Mouse (Mus musculus) c-Kit-positive CD71-negative TER-119-negative erythroid progenitor cells, embryonic 14.5 days (primary cell): Measurements from ENCODE around the gene Ripk1.

Source experiments
- DNase-seq: peaks from one replicate; pipeline ENCODE4 v3.0.0-alpha.2; 2013; ENCODE audit warnings: low read depth

Ripk1 gene

DNA sequence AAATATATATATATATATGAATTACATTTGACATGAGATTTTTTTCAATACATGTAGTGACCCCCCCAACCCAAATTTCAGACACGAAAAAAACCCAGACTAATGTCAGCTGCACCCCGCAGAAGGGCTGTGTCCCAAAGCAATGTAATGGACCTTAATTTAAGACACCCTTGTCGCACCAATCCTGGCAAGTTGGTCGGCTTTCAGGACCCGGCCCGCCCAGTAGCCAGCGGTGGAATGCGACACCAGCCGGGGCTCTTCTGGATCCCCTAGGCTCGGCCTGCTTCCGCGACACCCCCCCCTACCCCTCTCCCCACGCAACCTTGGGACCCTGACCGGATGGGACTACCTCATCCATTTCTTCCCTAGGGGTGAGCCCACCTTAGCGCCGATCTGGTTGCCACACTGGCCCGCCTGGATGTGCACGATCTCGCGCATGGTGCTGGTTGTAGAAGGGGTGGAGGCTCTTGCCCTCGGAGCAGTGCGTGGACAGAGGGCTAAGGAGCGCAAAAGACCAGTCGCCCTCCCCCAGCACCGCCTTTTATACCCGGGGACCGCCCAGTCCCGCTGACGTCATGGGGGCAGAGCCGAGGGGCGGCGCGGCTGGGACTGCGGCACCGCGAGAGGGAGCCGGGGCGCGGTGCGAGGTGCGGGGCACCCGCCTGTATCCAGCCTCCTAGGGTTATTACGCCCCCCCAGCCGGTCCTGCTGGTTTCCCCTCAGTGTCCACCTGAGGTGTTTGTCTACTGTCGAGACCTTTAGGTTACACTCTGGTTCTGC is 75.5 kb downstream of the Ripk1 start, which contains the start of gene Tubb2a:
TSS of gene Tubb2a (minus strand) at position 516 of the 780 bp plus-strand sequence.
- peak; percentile 70 for DNase-seq

DNA sequence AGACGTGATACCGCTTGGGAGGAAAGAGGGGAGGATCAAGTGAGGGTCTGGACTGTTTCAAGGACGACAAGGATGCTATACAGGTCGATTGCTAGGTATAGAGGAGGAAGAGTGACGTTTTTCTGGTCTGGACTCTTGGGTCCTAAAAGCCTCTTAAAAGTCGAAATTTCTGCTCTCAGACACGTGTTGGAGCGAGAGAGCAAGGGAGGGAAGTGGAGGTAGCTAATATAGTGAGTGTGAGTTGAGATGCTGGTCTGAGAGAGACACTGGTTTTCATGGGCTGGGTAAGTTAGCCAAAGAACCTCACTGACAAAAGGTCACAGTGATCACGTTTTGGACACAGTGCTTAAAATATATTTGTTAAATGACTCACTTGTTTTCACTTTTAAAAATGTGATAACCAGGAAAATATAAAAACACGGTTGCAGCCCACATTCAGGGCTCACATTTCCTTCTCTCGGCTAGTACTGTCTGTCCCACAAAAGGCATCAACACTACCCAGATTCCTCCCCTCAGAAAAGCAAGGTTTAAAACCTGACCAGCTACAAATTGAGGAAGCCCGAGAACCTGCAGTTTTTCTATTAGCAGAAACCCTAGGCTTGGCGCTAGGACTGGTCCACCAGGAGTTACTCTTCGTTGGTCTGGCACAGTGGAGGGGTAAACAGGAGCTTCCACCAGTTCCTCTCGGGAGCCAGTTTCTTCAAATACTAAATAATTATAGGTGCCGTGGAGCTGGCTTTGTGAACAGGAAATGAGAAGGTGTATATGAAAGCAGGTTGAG is 76.5 kb downstream of the Ripk1 start:
- no peak for DNase-seq

DNA sequence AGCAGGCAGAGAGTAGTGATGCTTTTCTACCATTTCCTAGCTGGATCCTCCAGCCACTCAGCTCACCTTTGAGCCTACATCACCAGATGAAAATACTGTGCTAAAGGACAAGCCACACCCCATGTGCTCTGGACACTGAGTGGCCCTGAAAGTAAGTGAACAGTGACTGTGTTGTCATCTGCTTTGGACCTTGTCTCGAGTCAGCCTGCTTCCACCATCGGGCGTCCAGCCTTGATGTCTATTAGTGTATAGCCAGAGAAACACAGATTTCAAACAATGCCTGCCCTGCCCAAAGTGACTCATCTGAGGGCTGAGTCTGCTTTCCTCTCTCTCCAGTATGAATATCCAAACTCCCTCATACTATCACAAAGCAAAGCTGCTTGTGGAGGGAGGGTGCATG is 77.6 kb downstream of the Ripk1 start:
- no peak for DNase-seq

DNA sequence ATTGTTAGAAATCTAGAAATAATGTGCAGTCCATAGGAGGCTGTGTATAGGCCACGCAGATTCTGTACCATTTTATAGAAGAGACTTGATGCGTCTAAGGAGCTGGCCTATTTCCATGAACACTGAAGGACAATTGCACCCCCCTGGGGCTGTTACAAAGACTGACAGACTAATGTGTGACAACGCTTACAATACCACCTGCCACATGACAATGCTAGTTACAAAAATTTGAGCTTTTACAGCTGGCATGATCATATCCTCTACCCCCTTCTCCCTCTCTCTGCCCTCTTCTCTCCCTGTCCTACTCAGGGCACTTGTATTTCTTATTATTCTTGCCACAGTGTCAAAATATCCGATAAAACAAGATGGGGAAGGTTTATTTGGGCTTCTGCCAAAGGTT is 79.8 kb downstream of the Ripk1 start:
- DNase-seq, result no peak

DNA sequence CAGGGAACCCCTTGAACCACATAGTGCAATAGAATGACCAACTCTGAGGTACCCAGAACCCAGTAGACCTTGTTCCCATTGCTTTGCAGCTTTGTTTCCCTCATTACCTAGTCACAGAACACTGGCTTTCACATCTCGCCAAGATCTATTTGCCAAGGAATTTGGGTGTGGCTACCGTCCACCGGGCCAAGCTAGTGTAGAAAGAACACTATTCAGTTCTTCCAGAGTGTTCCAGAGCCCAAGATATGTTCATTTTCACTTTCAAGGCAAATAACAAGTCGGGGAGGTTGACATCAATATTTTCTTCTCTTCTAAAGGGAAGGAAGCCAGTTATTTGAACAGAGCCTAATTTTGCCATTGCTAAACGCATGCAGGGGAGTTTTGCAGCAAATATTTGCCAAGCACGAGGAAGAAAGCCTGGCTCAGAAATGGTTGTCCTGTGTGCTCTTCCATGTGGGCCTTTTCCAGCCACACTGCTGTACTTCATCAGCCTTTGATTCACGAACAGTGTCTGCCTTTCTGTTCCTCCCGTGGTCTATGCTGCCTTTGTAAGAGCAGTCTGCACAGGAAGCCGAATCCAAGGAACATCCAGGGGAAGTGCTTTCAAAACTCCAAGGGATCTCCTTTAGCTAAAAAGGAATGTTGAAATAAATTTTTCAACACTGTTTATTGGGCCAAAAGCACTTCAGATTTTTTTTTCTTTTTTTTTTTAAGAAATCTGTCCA is 82.0 kb downstream of the Ripk1 start:
- no peak for DNase-seq
